Mouse (Mus musculus): ENCODE measurements around the gene Tpd52l2. TPM values are rescaled to one million over a fixed set of nuclear protein-coding genes. Genes with fewer than 3 reads are reported as not detected.
"Not testable (repeated sequence)": the region's sequence is repeated elsewhere in the genome, so short reads cannot be mapped to it uniquely, and the experiment has no call there.

Gene Tpd52l2
- polyA plus RNA-seq, 1 experiment from 2014 or later = 121 TPM

DNA sequence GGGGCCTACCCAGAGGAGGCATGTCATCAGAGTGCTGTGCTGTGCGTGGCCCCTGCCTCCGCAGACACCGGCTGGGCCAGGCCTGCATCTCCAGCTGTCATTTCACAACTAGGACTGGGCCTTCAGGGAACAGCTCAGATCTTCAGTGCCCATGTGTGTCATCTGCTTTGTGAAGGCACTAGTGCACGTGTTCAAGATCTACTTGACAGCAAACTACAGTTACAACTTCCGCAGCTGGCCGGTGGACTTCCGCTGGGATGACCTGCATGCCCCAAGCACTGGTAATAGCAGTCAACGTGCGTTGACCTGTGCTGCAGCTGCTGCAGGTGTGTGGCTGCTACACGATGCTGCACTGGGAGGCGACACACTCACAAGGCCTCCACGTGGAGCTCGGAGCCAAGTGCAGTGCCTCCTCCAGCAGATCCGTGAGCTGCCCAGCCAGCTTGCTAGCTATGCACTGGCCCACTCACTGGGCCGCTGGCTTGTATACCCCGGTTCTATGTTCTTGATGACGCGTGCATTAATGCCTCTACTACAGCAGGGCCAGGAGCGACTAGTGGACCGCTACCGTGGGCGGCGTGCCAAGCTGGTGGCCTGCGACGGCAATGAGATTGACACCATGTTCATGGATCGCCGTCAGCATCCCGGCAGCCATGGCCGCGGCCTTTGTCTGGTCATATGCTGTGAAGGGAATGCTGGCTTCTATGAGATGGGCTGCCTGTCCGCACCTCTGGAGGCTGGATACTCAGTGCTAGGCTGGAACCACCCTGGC lies 3.6 kb upstream of the Tpd52l2 start, which contains the start of gene Abhd16b:
TSS of gene Abhd16b (plus strand) at position 51 of the 772 bp plus-strand sequence.
- Histone ChIP-seq H3K27me3 (no peaks in the 10 kb centered on the region), H3K4me3 (no peak within 1 kb of the TSS), H3K9ac (no peak within 1 kb of the TSS), H3K9me3 (replicated peaks) (no peaks in the 10 kb centered on the region), H3K4me2 (replicated peaks) (no peak within 1 kb of the TSS), H3K4me1 (peaks cover 12% of the 10 kb centered on the region), H3K36me3 (no peaks in the 10 kb centered on the region), H3K27ac (no peak within 1 kb of the TSS)
- WGBS = 85% methylated on average over 31 of the region's 31 CpGs
- no peak for ATAC-seq (ENCODE audit: low FRiP score)

- no peak overlapping the region for H3K27ac ChIP-seq
- H3K4me1 ChIP-seq = peaks cover 16% of the 10 kb centered on the region
- H3K4me2 ChIP-seq (replicated peaks) = no peak overlapping the region
- no peak for ATAC-seq (ENCODE audit: low FRiP score)
- no peaks in the 10 kb centered on the region for H3K27me3 ChIP-seq
- no peaks in the 10 kb centered on the region for H3K9me3 ChIP-seq (replicated peaks)
- 79% methylated on average over 26 of the region's 26 CpGs for WGBS
- H3K36me3 ChIP-seq = no peaks in the 10 kb centered on the region
- H3K9ac ChIP-seq = no peak overlapping the region
- H3K4me3 ChIP-seq = no peak overlapping the region
Observed at GRCm38 (mm10) chr2:181494266-181494945, 2.5 kb upstream of the Tpd52l2 start.

GRCm38 (mm10) chr2:181495845-181496244 lies 1.1 kb upstream of the Tpd52l2 start:
- H3K27ac ChIP-seq = not testable (repeated sequence)
- peak overlapping the region; percentile 99; the same call in 1 of the 2 replicates for H3K4me2 ChIP-seq (replicated peaks)

GRCm38 (mm10) chr2:181496281-181496680 lies 661 bp upstream of the Tpd52l2 start:
- Histone ChIP-seq H3K4me1 (peaks cover 16% of the 10 kb centered on the region), H3K4me2 (replicated peaks) (peak overlapping the region; percentile 99), H3K27me3 (no peaks in the 10 kb centered on the region), H3K9me3 (replicated peaks) (no peaks in the 10 kb centered on the region), H3K27ac (peak overlapping the region; percentile 55; the same call in 1 of the 2 replicates), H3K4me3 (peak overlapping the region; percentile 75), H3K36me3 (peaks cover 14% of the 10 kb centered on the region), H3K9ac (peak overlapping the region; percentile 65)
- peak; percentile 57 for ATAC-seq (ENCODE audit: low FRiP score)
- WGBS = 16% methylated on average over 8 of the region's 8 CpGs

More at GRCm38 (mm10) chr2:181495845-181496244, 1.1 kb upstream of the Tpd52l2 start:
- not testable (repeated sequence) for H3K4me3 ChIP-seq; H3K27me3 ChIP-seq; ATAC-seq (ENCODE audit: low FRiP score); H3K9ac ChIP-seq; H3K36me3 ChIP-seq; H3K9me3 ChIP-seq (replicated peaks)
- H3K4me1 ChIP-seq = peaks cover 16% of the 10 kb centered on the region
- WGBS = 62% methylated on average over 8 of the region's 8 CpGs

DNA sequence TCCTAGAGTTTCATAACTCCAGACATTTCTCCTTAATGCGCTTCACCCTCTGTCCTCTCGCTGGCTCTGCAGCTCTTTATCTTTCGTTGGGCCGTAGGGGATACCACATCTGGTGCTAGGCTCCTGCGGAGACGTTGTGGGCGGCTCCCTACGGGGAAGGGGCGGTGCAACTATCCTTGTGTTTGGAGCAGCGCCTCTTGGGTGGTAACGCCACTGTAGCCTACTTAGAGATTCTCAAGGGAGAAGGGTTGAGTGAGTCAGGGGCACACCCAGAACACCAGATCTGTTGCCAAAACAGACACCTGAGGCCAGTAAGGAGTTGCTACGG lies 570 bp downstream of the Tpd52l2 start:
- peaks cover 26% of the 10 kb centered on the region for H3K36me3 ChIP-seq
- peak; percentile 36 for ATAC-seq (ENCODE audit: low FRiP score)
- peak overlapping the region; percentile 99 for H3K4me2 ChIP-seq (replicated peaks)
- no peaks in the 10 kb centered on the region for H3K27me3 ChIP-seq
- peak overlapping the region; percentile 85 for H3K9ac ChIP-seq
- peak overlapping the region; percentile 82 for H3K27ac ChIP-seq
- under 1% methylated on average over 12 of the region's 12 CpGs for WGBS
- H3K4me1 ChIP-seq = peaks cover 16% of the 10 kb centered on the region
- no peaks in the 10 kb centered on the region for H3K9me3 ChIP-seq (replicated peaks)
- peak overlapping the region; percentile 75 for H3K4me3 ChIP-seq

- no peak overlapping the region for H3K27ac ChIP-seq
- 86% methylated on average over 4 of the region's 4 CpGs for WGBS
- H3K27me3 ChIP-seq = no peaks in the 10 kb centered on the region
- H3K9me3 ChIP-seq (replicated peaks) = no peaks in the 10 kb centered on the region
- no peak for ATAC-seq (ENCODE audit: low FRiP score)
- H3K4me3 ChIP-seq = 0 out of 2 replicates have a peak overlapping the region, but pooled peaks have one; percentile 75
- peaks cover 16% of the 10 kb centered on the region for H3K4me1 ChIP-seq
- no peak overlapping the region for H3K4me2 ChIP-seq (replicated peaks)
- no peak overlapping the region for H3K9ac ChIP-seq
- peaks cover 37% of the 10 kb centered on the region for H3K36me3 ChIP-seq
Observed at GRCm38 (mm10) chr2:181498644-181499043, 1.7 kb downstream of the Tpd52l2 start.

- Histone ChIP-seq H3K4me1 (no peaks in the 10 kb centered on the region), H3K4me3 (no peak overlapping the region), H3K27ac (no peak overlapping the region), H3K9me3 (replicated peaks) (no peaks in the 10 kb centered on the region), H3K36me3 (peaks cover 80% of the 10 kb centered on the region), H3K27me3 (no peaks in the 10 kb centered on the region), H3K4me2 (replicated peaks) (no peak overlapping the region), H3K9ac (no peak overlapping the region)
- no peak for ATAC-seq (ENCODE audit: low FRiP score)
- WGBS = 98% methylated on average over 2 of the region's 2 CpGs
Observed at GRCm38 (mm10) chr2:181509191-181509590, 12.2 kb downstream of the Tpd52l2 start.

DNA sequence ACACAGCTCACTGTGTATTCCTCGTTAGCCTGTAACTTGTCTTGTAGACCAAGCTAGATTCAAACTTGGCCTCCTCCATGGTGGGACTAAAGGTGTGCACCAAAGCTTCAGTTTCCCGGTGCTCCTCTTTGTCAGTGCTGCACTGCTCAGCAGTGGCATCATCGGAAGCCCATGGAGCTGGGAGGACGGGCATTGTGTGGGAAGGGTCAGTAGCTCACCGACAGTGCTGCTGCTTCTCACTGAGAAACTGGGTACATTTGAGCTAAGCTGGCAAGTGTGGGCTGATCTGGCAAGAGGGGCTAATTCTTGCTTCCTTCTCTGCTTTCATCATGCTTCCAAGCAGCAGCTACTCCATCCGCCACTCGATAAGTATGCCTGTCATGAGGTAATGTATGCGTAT lies 14.3 kb downstream of the Tpd52l2 start:
- no peak for ATAC-seq (ENCODE audit: low FRiP score)
- no peak overlapping the region for H3K4me3 ChIP-seq
- no peak overlapping the region for H3K27ac ChIP-seq
- WGBS = 98% methylated on average over 8 of the region's 8 CpGs
- H3K36me3 ChIP-seq = peaks cover 86% of the 10 kb centered on the region
- H3K9ac ChIP-seq = no peak overlapping the region
- H3K4me2 ChIP-seq (replicated peaks) = no peak overlapping the region
- no peaks in the 10 kb centered on the region for H3K27me3 ChIP-seq
- no peaks in the 10 kb centered on the region for H3K9me3 ChIP-seq (replicated peaks)
- no peaks in the 10 kb centered on the region for H3K4me1 ChIP-seq

DNA sequence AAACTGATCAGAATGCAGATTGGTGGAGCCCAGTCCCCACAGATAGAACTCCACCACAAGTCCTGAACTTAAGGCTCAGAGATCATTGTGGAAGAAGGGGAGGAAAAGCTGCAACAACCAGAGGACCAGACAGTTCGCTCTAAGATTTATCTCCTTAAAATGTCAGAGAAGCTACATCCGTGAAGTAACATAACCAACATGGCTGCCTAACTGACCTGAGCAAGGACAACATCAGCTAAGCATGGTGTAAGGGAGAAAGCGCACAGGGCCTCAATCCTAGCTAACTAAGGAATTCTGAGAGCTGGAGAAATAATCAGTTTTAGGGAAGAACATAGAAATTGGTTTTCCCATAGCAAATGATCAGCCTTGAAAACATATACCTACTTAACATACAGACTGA lies 22.3 kb downstream of the Tpd52l2 start:
- WGBS = 85% methylated on average over 3 of the region's 3 CpGs
- Histone ChIP-seq H3K9me3 (replicated peaks) (no peaks in the 10 kb centered on the region), H3K4me3 (peak overlapping the region; percentile 97), H3K4me1 (peaks cover 26% of the 10 kb centered on the region), H3K9ac (peak overlapping the region; percentile 94), H3K36me3 (peaks cover 29% of the 10 kb centered on the region), H3K27me3 (no peaks in the 10 kb centered on the region), H3K27ac (peak overlapping the region; percentile 99), H3K4me2 (replicated peaks) (peak overlapping the region; percentile 58)
- no peak for ATAC-seq (ENCODE audit: low FRiP score)

- H3K9me3 ChIP-seq (replicated peaks) = no peaks in the 10 kb centered on the region
- H3K27me3 ChIP-seq = no peaks in the 10 kb centered on the region
- peak within 1 kb of the TSS; percentile 94 for H3K9ac ChIP-seq
- peak within 1 kb of the TSS; percentile 97 for H3K4me3 ChIP-seq
- peaks cover 19% of the 10 kb centered on the region for H3K36me3 ChIP-seq
- under 1% methylated on average over 74 of the region's 74 CpGs for WGBS
- peak within 1 kb of the TSS; percentile 58 for H3K4me2 ChIP-seq (replicated peaks)
- peak; percentile 97 for ATAC-seq (ENCODE audit: low FRiP score)
- H3K27ac ChIP-seq = peak within 1 kb of the TSS; percentile 99
- H3K4me1 ChIP-seq = peaks cover 26% of the 10 kb centered on the region
Observed at GRCm38 (mm10) chr2:181520118-181520935, 23.4 kb downstream of the Tpd52l2 start, which contains the start of gene Dnajc5. Gene Dnajc5 (plus strand): TSS chr2:181520485.

GRCm38 (mm10) chr2:181520936-181521227 lies 23.9 kb downstream of the Tpd52l2 start:
- Histone ChIP-seq H3K27me3 (no peaks in the 10 kb centered on the region), H3K9me3 (replicated peaks) (no peaks in the 10 kb centered on the region), H3K4me1 (peaks cover 26% of the 10 kb centered on the region), H3K36me3 (peaks cover 16% of the 10 kb centered on the region), H3K9ac (peak overlapping the region; percentile 94), H3K4me2 (replicated peaks) (peak overlapping the region; percentile 58), H3K4me3 (peak overlapping the region; percentile 97), H3K27ac (peak overlapping the region; percentile 99)
- ATAC-seq (ENCODE audit: low FRiP score) = no peak
- under 1% methylated on average over 17 of the region's 17 CpGs for WGBS

- Histone ChIP-seq H3K4me3 (peak overlapping the region; percentile 97), H3K36me3 (peaks cover 10% of the 10 kb centered on the region), H3K9ac (peak overlapping the region; percentile 94), H3K4me1 (peaks cover 26% of the 10 kb centered on the region), H3K27ac (no peak overlapping the region), H3K27me3 (no peaks in the 10 kb centered on the region), H3K9me3 (replicated peaks) (no peaks in the 10 kb centered on the region), H3K4me2 (replicated peaks) (peak overlapping the region; percentile 58)
- WGBS = 67% methylated on average over 10 of the region's 10 CpGs
- ATAC-seq (ENCODE audit: low FRiP score) = no peak
Observed at GRCm38 (mm10) chr2:181521491-181521890, 24.5 kb downstream of the Tpd52l2 start.

Data from hindbrain, embryonic 12.5 days (tissue).